Mouse (Mus musculus): ENCODE measurements around the gene D930048N14Rik.

DNA sequence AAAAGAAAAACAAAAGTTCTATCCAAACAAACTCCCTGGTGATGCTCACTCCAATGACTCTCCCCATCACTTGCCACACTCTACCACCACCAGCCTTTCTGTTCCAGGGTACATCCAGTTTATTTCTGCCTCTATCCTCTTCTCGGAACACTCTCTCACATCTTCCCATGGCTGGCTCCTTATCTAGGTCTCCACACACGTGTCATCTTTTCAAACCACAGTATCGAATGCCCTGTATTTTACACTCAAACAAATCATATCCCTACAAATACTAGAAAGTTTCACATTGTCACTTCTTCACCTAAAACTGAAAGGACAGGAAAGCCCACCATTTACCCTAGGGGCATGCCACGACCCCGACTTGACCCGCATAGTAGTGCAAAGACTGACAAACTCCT lies 15.6 kb upstream of the D930048N14Rik start:
- TF ChIP-seq CTCF (IDR thresholded peaks at IDR 0.05; ENCODE audit: control insufficient read depth, insufficient read depth, insufficient replicate concordance, low read depth, low read length) (no peak), POLR2A (IDR thresholded peaks at IDR 0.05; ENCODE audit: control insufficient read depth, low read depth, low read length) (no peak)
